Mouse (Mus musculus) embryo, embryonic 10.5 days (tissue): ENCODE data around the gene 2610528J11Rik.
A peak's percentile ranks its signal among the peaks of the same experiment; 100 is the strongest.
"Not testable (repeated sequence)": the region's sequence is repeated elsewhere in the genome, so short reads cannot be mapped to it uniquely, and the experiment has no call there.

Experiments used
- DNase-seq: peaks from one replicate; pipeline ENCODE4 v3.0.0-alpha.2; 2015; ENCODE audit warnings: low spot score

The 2610528J11Rik gene

GRCm38 (mm10) chr4:118542510-118543157 is 15.8 kb downstream of the 2610528J11Rik start:
- no peak for DNase-seq

- DNase-seq, result peak; percentile 22
These were observed 16.3 kb downstream of the 2610528J11Rik start for GRCm38 (mm10) chr4:118543158-118543530.

- DNase-seq, result peak; percentile 36
These were observed 16.9 kb downstream of the 2610528J11Rik start, which contains the start of gene Tmem125 for GRCm38 (mm10) chr4:118543592-118544260. TSS of gene Tmem125 (minus strand) at chr4:118544044.

- DNase-seq, result no peak
These were observed 17.8 kb downstream of the 2610528J11Rik start for GRCm38 (mm10) chr4:118544441-118545127.

- DNase-seq, result not testable (repeated sequence)
These were observed 20.8 kb downstream of the 2610528J11Rik start for GRCm38 (mm10) chr4:118547424-118548129.

GRCm38 (mm10) chr4:118548130-118548480 is 21.3 kb downstream of the 2610528J11Rik start:
- DNase-seq, result peak; percentile 54

- no peak for DNase-seq
These were observed 26.3 kb downstream of the 2610528J11Rik start for GRCm38 (mm10) chr4:118553039-118553649.

- no peak for DNase-seq
These were observed 37.5 kb downstream of the 2610528J11Rik start for GRCm38 (mm10) chr4:118564062-118564925.

- no peak for DNase-seq
These were observed 38.1 kb downstream of the 2610528J11Rik start for GRCm38 (mm10) chr4:118564926-118565279.

GRCm38 (mm10) chr4:118566161-118566676 is 39.4 kb downstream of the 2610528J11Rik start:
- peak; percentile 89 for DNase-seq

- no peak for DNase-seq
These were observed 41.9 kb downstream of the 2610528J11Rik start for GRCm38 (mm10) chr4:118568709-118569108.

- no peak for DNase-seq
These were observed 42.5 kb downstream of the 2610528J11Rik start for GRCm38 (mm10) chr4:118569320-118569719.

GRCm38 (mm10) chr4:118571441-118571840 is 44.6 kb downstream of the 2610528J11Rik start:
- DNase-seq, result no peak

GRCm38 (mm10) chr4:118576097-118576496 is 49.3 kb downstream of the 2610528J11Rik start:
- DNase-seq, result peak; percentile 95

- DNase-seq, result peak; percentile 48
These were observed 52.5 kb downstream of the 2610528J11Rik start for GRCm38 (mm10) chr4:118579313-118579712.
